Comparison of ENCODE assay signal across 8 mouse cellular contexts in the genomic region with DNA sequence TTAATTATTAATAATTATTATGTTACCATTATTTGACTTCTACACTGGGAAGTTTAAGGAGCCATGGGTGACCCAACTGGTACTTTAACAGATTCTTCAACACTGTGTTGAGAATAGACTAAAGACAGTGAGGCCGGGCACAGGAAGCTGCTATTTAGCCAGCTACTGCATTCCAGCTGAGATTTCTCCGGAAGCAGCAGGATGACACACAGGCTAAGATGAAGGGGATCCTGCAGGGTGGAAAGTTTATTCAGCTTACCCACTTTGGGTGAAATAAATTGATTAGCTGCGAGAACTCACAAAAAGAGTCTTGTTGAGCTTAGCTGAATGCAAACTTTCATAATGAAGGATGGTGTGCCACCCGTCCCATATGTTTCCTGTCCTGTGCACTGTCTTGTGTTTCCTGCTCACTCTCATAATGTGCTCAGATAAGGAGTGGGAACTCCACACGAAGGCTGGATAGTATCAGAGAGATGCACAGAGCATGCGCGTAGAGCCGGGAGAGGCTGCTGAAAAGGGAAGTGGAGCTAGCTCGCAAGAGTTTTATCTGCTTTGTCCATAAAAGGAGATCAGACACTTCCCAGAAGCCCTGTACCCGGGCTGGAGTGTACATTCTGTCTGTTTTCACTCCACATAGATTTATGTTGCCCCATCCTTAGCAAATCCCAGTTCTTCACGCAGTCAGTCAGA. TPM values are rescaled to one million over a fixed set of nuclear protein-coding genes. Genes with fewer than 3 reads are reported as not detected.
A peak's percentile ranks its signal among the peaks of the same experiment; 100 is the strongest.
DNase-seq lines count a peak whose midpoint lies in the region; ATAC-seq and TF ChIP-seq lines count a peak whose summit lies in the region.

A gene (plus strand): TSS at position 445 of the 690 bp plus-strand sequence.

- WGBS in bone marrow, adult 2 months, result 12% methylated on average over 11 of the region's 11 CpGs
- 56% methylated on average over 11 of the region's 11 CpGs for WGBS in hindbrain, embryonic 14.5 days

- peak; percentile 66 for ATAC-seq in G1E (ENCODE audit: extremely low read depth, insufficient number of reproducible peaks, low FRiP score, poor library complexity, severe bottlenecking)
- ATAC-seq in hindbrain, embryonic 14.5 days (ENCODE audit: low FRiP score), result no peak

- TF ChIP-seq CTCF in G1E (IDR thresholded peaks at IDR 0.05; ENCODE audit: low read depth, low read length), result no peak
- TF ChIP-seq CTCF in bone marrow, adult 2 months (IDR thresholded peaks at IDR 0.05; ENCODE audit: control insufficient read depth, insufficient read depth, low read length), result no peak
- TF ChIP-seq CTCF in gastrocnemius, adult 2 months (IDR thresholded peaks at IDR 0.05), result no peak

- intact Hi-C loops in gastrocnemius, adult 2 months (cut with DNase I), result no loop called here

- no peak within 1 kb of the TSS for H3K4me2 ChIP-seq in hindbrain, embryonic 14.5 days (replicated peaks)

- H3K4me1 ChIP-seq in G1E (ENCODE audit: insufficient read depth, low read depth, low read length), result peaks cover 13% of the 10 kb centered on the region
- H3K4me1 ChIP-seq in bone marrow, adult 2 months (ENCODE audit: control insufficient read depth, insufficient read depth, low read length), result peaks cover 6% of the 10 kb centered on the region; the same call in 1 of the 2 replicates
- peaks cover 4% of the 10 kb centered on the region; the same call in 1 of the 2 replicates for H3K4me1 ChIP-seq in hindbrain, embryonic 14.5 days (replicated peaks; ENCODE audit: control insufficient read depth, insufficient read depth, low read length)

- H3K9me3 ChIP-seq in G1E (replicated peaks), result no peaks in the 10 kb centered on the region
- no peaks in the 10 kb centered on the region for H3K9me3 ChIP-seq in hindbrain, embryonic 14.5 days (ENCODE audit: control insufficient read depth, low read length)

- no peak within 1 kb of the TSS for H3K4me3 ChIP-seq in G1E (ENCODE audit: low read depth, low read length)
- H3K4me3 ChIP-seq in bone marrow, adult 2 months (replicated peaks; ENCODE audit: control insufficient read depth, low read depth, low read length), result no peak within 1 kb of the TSS
- peak within 1 kb of the TSS; percentile 60 for H3K4me3 ChIP-seq in gastrocnemius, adult 2 months
- H3K4me3 ChIP-seq in hindbrain, embryonic 14.5 days (replicated peaks; ENCODE audit: low read length), result no peak within 1 kb of the TSS

- H3K27ac ChIP-seq in bone marrow, adult 2 months (ENCODE audit: control insufficient read depth, insufficient read depth, low read depth, low read length, poor library complexity), result no peak within 1 kb of the TSS
- peak within 1 kb of the TSS; percentile 81 for H3K27ac ChIP-seq in gastrocnemius, adult 2 months
- no peak within 1 kb of the TSS for H3K27ac ChIP-seq in hindbrain, embryonic 14.5 days

- no peak for TF ChIP-seq POLR2A in bone marrow, adult 2 months (IDR thresholded peaks at IDR 0.05; ENCODE audit: borderline replicate concordance, control insufficient read depth, low read depth, low read length)

- peaks cover 43% of the 10 kb centered on the region for H3K27me3 ChIP-seq in G1E (ENCODE audit: insufficient read depth, low read length)
- peaks cover 17% of the 10 kb centered on the region for H3K27me3 ChIP-seq in hindbrain, embryonic 14.5 days (ENCODE audit: control insufficient read depth, insufficient read depth, low read length)

- H3K9ac ChIP-seq in hindbrain, embryonic 14.5 days, result no peak within 1 kb of the TSS

- DNase-seq in G1E (ENCODE audit: low spot score), result no peak
- peak; percentile 52 for DNase-seq in gastrocnemius, adult 2 months
- DNase-seq in hindbrain, embryonic 14.5 days (ENCODE audit: low spot score), result no peak
- no peak for DNase-seq in layer of hippocampus, postnatal 36 days
- DNase-seq in lung, postnatal 4 days, result peak; percentile 82 to 91
- peak; percentile 23 to 66 for DNase-seq in spleen, postnatal 10 days (ENCODE audit: low spot score in 2 of 2)
- DNase-seq in cerebellum, postnatal 36 days, result no peak

- no peaks in the 10 kb centered on the region for H3K36me3 ChIP-seq in G1E (replicated peaks)
- H3K36me3 ChIP-seq in hindbrain, embryonic 14.5 days (replicated peaks; ENCODE audit: control insufficient read depth, insufficient read depth), result no peaks in the 10 kb centered on the region

RNA-seq across cellular contexts. Expression of the gene that starts here (rescaled TPM):
- 10.3 and 11.7 TPM in 2 replicates for total RNA-seq in G1E (2014; fragmentation: Nextera tagmentation)
- 17.1 and 17.3 TPM in 2 replicates for total RNA-seq in G1E (2017)
- 3.6 and 4.2 TPM in 2 replicates for polyA plus RNA-seq in G1E (2012)
- polyA plus RNA-seq in bone marrow, adult 2 months (2011; ENCODE audit: insufficient read depth, insufficient read length, low replicate concordance, missing spikeins), result 5.2 and 10.3 TPM in 2 replicates
- total RNA-seq in gastrocnemius, adult 2 months (2021), result 10 to 100 TPM; 46.4 to 46.9 TPM
- polyA plus RNA-seq in hindbrain, embryonic 14.5 days (2014; fragmentation: Nextera tagmentation; extraction: Ambion mirVana), result 15.4 and 15.5 TPM in 2 replicates
- total RNA-seq in layer of hippocampus, postnatal 36 days (2021), result 10 to 100 TPM; 29.1 to 29.9 TPM

Comparison
In these comparisons a context has a peak if more than half of its experiments do, and no peak if none do; other contexts are left out.
1. DNase-seq: peak in gastrocnemius, adult 2 months (single experiment), lung, postnatal 4 days (2 of 2) and spleen, postnatal 10 days (2 of 2); none in G1E (single experiment), hindbrain, embryonic 14.5 days (single experiment), layer of hippocampus, postnatal 36 days (0 of 2) and cerebellum, postnatal 36 days (0 of 2).